Mouse (Mus musculus) liver, embryonic 14.5 days (tissue): ENCODE data around the gene Miip.

Source experiments
- CTCF ChIP-seq: IDR thresholded peaks from 2 replicates; pipeline ENCODE4 v1.5.1; 2016; ENCODE audit warnings: antibody characterized with exemption, low read depth, control low read depth
- EP300 ChIP-seq: IDR thresholded peaks from 2 replicates; pipeline ENCODE4 v1.6.1; 2016; ENCODE audit warnings: antibody characterized with exemption, low read depth

DNA sequence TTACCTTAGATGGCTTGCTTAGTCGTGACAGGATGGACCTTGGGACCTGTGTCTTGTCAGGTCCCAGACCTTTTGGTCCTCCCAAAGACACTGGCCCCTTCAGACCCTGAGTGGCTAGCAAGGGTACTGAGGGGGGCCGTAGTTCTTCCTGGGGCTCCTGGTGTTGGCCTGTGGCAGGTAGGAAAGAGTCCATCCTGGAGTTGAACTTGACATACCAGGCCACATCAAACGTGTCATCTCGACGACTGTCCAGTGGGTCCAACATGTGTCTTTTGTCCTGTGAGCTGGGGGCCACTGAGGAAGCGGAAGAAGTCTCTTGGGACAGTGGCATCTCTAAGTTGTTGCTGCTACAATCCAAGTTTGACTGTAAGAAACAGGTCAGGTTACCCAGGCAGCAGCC, 3.0 kb downstream of the Miip start:
- TF ChIP-seq CTCF (no peak), EP300 (no peak)
